Mouse (Mus musculus): ENCODE results near the gene Pklr.

GRCm38 (mm10) chr3:89187197-89187596 is 51.3 kb downstream of the Pklr start:
- TF ChIP-seq POLR2A (IDR thresholded peaks at IDR 0.05; ENCODE audit: borderline replicate concordance, insufficient read depth, low read length) (no peak), CTCF (IDR thresholded peaks at IDR 0.05; ENCODE audit: borderline replicate concordance, insufficient read depth, low read depth, low read length) (no peak)

Measured in cerebellum, adult 2 months (tissue).